Mouse (Mus musculus) right cerebral cortex, postnatal 25 days (tissue): ENCODE data around the gene Acsm5.
"Not testable (repeated sequence)": the region's sequence is repeated elsewhere in the genome, so short reads cannot be mapped to it uniquely, and the experiment has no call there.

Experiments used
- DNase-seq: peaks from one replicate; pipeline ENCODE4 v3.0.0; 2022

Acsm5 gene

DNA sequence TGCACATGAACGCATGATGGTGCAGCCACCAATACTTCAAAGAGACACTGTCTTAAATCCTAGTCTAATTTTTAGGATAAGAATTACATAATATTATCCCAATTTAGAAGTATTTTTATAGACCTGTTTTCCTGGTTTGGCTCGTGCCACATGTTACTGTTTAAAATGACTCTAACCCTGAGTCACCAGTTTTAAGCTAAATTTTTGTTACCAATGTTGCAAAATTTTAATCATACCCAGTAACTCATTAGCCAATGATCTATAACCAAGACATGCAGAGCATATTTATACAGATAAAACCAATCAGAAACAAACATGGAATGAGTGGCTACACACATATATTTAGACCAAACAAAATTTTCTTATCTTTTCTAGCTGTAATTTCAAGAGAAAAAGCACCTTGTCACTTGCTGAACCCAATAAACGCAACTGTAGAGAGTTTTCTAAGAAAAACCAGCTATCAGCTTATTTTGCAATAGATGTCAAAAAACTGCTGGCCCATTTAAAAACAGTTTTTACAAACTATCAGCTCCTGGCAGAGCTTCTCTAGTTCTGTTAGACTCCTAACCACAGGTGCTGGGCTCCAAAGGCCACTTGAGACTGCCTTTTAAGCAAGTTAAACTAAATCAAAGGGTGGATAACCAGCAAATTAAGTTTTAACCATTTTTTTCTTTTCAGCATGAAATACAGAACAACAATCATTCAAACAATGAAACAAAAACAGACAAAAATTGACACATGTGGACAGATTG, 31.4 kb downstream of the Acsm5 start:
- DNase-seq: no peak

DNA sequence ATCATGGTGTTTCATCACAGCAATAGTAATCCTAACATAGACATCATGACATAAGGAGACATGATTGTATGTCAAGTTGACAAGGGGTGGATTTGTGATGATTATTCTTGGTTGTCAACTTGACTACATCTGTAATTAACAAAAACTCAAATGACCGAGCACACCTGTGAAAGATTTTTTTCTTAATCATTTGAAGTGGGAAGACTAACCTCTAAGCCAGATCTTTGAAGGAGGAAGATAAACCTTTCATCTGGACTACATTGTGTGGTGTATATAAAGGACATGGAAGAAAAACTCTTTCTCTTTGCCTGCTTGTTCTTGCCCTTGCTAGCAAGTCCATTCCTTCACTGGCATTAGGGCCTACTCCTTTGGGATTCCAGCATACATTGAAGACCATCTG, 34.8 kb downstream of the Acsm5 start, which contains the start of gene Acsm2:
Acsm2 (plus strand) TSS at position 301 of the 400 bp plus-strand sequence.
- DNase-seq: no peak

DNA sequence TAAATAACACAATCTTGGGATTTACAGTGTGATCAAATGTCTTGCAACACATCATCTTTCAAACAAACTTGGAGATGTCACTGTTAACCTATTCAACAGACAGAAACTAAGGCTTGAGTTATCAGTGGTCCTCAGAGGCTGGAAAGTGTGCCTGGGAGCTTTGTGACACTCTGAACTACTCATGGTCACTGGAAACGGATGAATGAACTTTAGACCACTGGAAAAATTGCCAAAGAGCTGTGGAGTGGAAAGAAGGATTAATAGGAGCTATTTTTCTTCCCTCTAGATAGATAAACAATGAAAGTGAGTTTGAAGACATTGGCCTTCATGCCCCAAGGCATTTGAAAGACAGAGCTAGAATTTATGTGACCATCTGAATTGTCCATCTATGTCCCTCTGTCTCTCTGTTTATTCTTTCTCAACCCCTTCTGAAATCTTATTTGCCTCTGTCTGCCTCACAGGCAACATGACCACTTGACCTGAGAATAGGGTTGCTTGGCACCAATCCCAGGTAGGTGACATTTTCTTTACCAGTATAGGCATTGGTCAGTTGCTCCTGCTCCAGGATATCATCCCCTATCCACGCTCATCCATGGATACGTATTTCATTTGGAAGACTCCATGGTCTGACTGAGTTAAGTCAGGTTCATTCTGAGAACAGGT, 40.7 kb downstream of the Acsm5 start:
- no peak for DNase-seq

DNA sequence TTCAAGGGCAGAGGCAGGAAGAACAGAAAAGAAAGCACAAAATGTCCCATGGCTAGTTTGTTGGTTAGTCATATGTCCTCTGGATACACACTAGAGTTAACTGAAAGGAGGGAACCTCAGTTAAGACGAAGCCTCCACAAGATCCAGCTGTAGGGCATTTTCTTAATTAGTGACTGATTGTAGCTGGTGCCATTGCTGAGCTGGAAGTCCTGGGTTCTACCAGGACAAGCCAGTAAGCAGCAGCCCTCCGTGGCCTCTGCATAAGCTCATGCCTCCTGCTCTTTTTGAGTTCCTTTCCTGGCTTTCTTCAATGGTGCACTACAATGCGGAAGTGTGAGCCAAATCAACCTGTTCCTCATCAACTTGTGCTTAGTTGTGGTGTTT, 41.2 kb downstream of the Acsm5 start:
- no peak for DNase-seq

DNA sequence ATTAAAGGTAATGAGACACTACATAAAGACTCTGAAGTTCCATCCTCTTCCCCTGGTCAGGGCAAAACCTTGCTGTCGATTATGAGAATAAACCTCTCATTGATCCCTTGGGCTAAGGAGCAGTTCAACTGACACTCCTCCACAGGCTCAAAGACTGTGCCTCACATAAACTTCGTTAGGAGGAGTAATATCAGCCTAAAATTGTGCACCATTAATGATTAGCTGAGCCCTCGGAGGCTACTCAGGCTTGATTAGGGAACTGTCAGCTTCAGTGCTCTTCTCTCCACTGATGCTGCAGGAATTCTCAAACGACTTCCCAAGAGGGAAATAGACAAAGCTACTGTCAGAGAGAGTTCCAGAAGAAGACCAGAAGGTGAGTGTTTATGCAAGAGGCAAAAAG, 42.2 kb downstream of the Acsm5 start:
- DNase-seq: no peak

DNA sequence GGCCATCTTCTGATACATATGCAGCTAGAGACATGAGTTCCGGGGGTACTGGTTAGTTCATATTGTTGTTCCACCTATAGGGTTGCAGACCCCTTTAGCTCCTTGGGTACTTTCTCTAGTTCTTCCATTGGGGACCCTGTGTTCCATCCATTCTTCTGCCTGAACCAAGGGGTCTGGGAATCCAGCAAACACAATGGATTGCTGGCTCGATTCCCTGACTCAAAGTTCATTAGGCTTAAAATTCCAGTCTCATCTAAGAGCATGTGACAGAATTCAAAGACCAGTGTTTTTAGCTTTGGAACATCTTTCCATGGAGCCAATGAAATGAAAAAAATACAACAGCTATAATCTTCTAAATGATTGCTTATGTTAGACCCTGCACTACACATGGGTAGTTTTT, 43.2 kb downstream of the Acsm5 start:
- not testable (repeated sequence) for DNase-seq

DNA sequence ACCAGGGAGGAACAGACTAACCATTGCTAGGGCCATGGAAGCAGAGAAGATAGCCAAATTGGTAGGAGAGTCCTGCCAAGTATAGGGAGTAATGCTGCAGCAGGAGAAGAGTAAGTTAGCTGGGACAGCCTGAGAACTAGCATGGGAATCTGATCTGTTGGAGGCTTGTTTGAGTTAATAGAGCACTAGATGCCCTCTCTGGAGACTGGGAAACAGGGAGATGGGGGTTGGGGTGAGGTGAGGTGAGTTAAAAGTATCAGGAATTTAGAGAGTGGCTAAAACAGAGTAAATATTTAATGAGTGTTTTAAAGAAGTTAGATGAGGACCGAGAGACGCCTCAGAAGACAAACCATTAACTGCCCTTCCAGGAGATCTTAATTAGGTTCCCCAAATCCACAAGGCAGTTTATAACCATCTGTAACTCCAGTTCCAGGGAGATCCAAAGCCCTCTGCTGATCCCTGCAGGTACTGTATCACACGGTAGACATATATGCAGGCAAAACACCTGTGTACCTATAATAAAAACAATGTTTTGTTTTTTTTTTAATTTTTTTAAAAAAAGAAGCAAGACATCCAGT, 75.4 kb downstream of the Acsm5 start:
- no peak for DNase-seq
